Mouse (Mus musculus) layer of hippocampus, postnatal 36 days (tissue): ENCODE data around the gene Numbl. TPM values are rescaled to one million over a fixed set of nuclear protein-coding genes. Genes with fewer than 3 reads are reported as not detected.

Experiments used
- DNase-seq, 2 experiments: peaks; one replicate each; pipeline ENCODE4 v3.0.0; 2022
- total RNA-seq, 2 experiments: library from RNA; stranded (reverse); gene quantifications; 2 replicates each; pipeline ENCODE4 v1.2.3; 2021

Numbl gene
- total RNA-seq, 2 experiments from 2014 or later: 137 to 144 TPM

DNA sequence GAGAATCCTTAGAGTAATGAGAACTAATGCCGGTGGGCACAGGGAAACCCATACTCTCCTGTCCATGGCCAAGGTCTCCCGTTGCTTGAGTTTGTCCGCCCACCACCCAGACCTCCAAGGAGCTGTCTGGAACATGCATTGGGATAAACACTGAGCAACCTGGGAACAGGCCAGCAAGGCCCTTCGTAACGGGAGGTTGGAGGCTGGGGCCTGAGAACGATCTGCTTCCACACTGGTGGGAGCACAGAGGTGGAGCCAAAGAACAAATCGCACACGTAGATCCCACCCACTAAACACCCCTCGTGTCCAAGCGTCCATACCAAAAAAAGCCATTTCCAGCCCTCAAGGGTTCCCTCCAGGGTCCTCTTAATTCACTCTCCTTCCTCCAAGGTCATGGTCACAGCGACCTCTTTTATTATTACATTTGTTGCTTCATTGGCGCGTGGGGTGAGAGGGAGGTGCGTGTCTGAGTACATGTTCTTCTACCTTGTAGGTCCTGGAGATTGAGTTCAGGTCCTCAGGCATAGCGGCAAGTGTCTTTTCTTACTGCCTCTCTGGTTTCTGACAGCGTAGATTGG, 39.9 kb downstream of the Numbl start:
- DNase-seq: no peak

- DNase-seq: no peak
Observed at GRCm38 (mm10) chr7:27298816-27299215, 40.6 kb downstream of the Numbl start.

- DNase-seq: no peak
Observed at GRCm38 (mm10) chr7:27300351-27300750, 42.1 kb downstream of the Numbl start.

DNA sequence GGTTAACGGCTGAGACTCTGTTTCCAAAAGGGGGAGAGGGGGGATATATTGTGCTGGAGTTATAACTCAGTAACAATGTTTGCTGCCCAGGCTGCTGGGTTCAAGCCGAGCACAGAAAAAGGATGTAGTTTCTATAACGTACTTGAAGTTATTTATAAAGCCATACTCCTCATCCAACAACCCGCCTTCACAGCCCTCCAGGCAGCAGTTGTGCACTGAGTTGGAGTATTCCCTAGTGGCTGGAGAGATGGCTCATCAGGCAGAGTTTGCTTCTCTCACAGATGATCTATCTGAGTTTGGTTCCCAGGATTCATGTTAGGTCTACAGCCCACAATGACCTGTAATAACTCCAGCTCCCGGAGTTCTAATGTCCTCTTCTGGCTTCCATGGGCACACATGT, 42.6 kb downstream of the Numbl start:
- DNase-seq: no peak

- DNase-seq: peak; percentile 56 to 59
Observed at GRCm38 (mm10) chr7:27302172-27302571, 43.9 kb downstream of the Numbl start.

GRCm38 (mm10) chr7:27305091-27305730, 47.0 kb downstream of the Numbl start:
- no peak for DNase-seq

GRCm38 (mm10) chr7:27306161-27307160, 48.2 kb downstream of the Numbl start:
- DNase-seq: no peak

DNA sequence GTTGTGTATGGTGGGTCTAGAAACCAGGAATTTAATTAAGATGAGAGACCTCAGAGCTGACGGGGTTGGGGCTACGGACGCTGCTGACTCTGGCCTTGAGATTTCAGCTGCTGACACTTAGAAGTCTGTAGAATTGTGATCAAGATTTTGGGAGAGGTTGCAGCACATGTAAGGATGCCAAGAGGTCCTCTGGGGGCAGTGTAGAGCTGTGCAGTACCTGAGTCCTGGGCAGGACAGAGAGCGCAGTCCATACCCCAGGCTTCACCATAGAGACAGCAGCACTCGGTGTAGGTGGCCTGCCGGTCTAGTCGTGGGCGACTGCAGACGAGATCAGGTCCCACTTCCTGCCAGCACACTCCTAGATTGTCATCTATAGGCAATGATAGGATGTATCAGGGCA, 49.3 kb downstream of the Numbl start:
- DNase-seq: no peak

- no peak for DNase-seq
Observed at GRCm38 (mm10) chr7:27308821-27309549, 50.8 kb downstream of the Numbl start.

DNA sequence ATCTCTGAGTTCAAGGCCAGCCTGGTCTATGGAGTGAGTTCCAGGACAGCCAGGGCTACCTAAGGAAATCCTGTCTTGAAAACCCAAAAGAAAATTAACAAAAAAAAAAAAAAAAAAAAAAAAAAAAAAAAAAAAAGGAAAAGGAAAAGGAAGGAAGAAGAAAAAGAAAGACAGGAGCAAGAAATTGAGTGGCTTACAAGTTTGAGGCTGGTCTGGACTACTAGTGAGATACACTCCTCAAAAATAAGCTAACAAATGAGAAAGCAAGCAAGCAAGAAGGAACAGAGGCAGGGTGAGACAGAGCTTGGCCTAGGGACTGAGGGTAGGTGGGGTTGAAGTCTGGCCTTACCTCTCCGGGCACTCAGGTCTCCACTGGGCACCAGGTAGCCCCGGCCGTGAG, 51.6 kb downstream of the Numbl start:
- no peak for DNase-seq

DNA sequence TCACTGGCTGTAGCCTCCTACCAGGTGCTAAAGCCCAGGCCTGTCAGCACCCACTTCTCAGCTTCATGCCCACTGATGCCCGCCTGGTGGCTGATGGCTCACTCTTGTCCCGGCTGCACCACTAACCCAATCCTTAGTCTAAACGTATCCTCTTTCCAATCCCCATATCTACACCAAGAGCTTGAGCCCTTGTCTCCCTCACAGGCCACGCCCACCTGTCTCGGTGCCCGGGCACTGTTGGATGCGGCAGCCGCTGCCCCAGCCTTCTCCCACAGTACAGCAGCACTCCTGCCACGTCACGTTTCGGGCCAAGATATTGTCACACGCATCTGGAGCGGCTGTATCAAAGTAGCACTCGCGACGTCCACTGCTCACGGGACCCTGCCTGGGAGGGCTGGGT, 52.1 kb downstream of the Numbl start:
- DNase-seq: no peak

GRCm38 (mm10) chr7:27310996-27311535, 52.8 kb downstream of the Numbl start:
- no peak for DNase-seq

GRCm38 (mm10) chr7:27311651-27312284, 53.5 kb downstream of the Numbl start:
- DNase-seq: no peak

DNA sequence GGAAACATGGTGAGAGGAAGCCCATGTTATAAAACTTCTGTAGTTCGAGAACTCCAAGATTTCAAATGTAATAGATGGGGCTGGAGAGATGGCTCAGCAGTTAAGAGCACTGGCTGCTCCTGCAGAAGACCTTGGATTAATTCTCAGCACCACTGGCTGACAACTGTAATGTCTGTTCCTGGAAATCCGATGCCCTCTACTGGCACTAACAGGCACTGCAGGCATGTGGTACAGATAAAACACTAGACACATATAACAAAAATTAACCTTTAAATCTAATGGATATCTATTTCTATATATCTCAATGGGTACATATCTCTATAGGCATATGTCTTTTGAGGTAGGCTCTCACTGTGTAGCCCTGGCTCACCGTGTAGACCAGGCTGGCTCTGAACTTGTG, 56.2 kb downstream of the Numbl start:
- no peak for DNase-seq

DNA sequence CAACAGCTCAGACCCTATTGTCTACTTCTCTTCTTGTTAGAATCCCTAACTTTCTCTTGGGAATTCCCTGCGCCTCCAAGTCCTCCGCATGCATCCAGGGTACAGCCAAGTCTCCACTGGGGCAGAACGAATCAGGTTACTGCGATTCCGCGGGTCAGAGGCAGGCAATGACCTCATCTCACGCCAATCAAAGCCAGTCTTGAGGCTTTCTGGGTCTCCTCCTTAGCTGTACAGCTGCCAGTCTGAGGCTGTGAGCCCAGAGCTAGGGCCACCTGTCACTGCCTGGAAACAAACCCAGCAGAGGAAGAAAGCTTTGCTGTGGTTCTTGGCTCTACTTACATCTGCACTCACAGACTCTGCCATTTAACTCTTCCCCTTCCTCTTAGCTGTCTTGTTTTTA, 57.7 kb downstream of the Numbl start:
- no peak for DNase-seq

- no peak for DNase-seq
Observed at GRCm38 (mm10) chr7:27319411-27319810, 61.2 kb downstream of the Numbl start.

DNA sequence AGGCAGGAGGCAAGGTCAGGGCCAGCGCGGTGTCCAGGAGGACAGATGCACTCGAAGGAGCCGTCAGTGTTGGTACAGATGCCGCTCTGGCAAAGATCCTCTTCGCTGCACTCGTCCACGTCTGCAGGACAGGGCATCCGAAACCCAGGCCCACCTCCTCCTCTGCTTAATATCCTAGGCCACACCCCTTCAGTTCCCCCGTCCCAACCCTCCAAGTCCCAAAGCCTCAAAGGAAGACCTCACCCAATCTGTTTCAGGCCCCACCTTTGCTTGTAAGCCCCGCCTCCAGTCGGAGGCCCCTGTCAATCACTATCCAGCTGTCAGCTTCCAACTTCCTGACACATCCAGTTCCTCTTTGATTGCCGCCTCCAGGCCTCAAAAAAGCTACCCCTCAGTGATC, 64.1 kb downstream of the Numbl start:
- DNase-seq: no peak

- DNase-seq: no peak
Observed at GRCm38 (mm10) chr7:27323001-27323400, 64.8 kb downstream of the Numbl start.

DNA sequence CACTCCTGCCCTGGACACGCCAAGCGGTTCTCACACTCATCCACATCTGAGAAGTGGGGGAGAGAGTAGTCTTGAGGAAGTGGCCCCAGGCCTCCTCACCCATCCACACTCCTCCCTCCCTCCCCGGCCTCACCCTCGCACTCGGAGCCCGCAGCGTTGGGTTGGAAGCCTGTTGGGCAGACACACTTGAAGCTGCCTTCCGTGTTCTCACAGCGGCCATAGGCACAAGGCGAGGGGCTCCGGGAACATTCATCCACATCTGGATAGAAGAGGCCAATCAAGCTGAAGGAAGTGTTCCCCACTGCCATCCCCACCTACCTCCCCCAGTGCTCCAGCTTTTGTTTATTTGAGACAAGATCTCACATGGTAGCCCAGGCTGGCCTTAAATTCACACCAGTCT, 65.9 kb downstream of the Numbl start:
- DNase-seq: no peak

- DNase-seq: no peak
Observed at GRCm38 (mm10) chr7:27324928-27325327, 66.7 kb downstream of the Numbl start.

- no peak for DNase-seq
Observed at GRCm38 (mm10) chr7:27325697-27326096, 67.5 kb downstream of the Numbl start.
